Mouse (Mus musculus): ENCODE results near the gene Tmem79.
"Not testable (repeated sequence)": the region's sequence is repeated elsewhere in the genome, so short reads cannot be mapped to it uniquely, and the experiment has no call there.

The Tmem79 gene

DNA sequence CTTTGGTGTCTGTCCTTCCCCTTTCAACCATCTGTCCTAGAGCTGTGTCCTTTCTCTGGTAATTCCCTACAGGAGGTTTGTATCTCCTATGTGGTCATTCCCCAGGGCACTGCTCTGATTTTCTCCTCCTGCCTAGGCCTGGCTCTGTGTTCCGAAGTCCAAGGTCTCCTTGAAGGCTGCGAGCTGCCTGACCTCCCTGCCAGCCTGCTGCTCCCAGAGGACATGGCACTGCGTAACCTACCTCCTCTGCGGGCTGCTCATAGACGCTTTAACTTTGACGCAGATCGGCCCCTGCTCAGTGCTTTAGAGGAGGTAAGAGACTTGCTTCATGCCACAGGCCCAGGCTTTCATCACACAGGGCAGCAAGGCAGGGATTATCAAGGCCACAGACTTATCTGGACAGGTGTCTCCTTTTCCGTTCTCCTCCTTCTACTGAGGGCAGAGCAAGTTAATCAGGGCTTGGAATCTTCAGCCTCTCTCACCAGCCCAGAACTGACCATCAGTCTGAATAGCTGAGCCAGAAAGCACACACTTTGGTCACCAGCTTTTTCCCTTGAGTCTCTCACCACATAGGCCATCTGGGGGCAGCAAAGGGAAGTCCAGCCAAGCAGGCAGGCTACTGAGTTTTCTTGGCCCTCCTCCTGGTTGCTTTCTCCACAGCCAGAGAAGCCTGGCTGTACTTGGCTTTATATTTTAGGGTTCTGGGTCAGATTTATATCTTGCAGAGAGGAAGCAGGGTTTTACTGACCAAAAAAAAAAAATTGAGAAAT lies 18.6 kb upstream of the Tmem79 start:
- DNase-seq (ENCODE audit: low spot score): no peak

DNA sequence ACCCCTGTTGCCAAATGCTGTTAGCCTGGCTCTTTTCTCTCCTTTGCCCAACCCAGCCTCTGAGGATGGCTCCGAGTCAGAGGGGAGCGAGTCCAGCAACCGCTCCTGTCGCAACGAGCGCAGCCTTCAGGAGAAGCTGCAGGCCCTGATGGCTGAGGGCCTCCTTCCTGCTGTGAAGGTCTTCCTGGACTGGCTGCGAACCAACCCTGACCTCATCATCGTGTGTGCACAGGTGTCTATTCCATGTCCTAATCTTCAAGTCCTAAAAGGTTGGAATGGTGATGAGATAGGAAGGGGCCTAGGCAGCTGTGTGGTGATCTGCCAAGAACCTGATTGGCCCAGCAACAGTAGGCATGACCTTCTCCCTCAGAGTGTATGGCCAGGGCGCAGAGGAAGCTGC lies 17.0 kb upstream of the Tmem79 start:
- DNase-seq (ENCODE audit: low spot score): no peak

DNA sequence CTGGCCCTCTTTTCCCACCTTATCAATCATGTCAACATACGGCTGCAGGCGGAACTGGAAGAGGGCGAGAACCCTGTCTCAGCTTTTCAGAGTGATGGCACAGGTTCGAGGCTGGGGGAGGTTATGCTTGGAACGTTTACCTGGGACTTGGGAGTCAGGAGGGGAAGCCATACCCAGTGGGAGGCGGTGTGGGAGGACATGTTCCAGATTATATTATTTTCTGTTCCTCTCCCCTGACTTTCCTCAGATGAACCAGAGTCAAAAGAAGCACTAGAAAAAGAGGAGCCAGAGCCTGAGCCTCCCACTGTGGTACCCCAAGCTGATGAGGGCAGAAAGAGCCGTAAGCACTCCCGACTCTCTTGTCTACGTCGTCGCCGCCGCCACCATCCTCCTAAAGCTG lies 14.8 kb upstream of the Tmem79 start:
- no peak for DNase-seq (ENCODE audit: low spot score)

DNA sequence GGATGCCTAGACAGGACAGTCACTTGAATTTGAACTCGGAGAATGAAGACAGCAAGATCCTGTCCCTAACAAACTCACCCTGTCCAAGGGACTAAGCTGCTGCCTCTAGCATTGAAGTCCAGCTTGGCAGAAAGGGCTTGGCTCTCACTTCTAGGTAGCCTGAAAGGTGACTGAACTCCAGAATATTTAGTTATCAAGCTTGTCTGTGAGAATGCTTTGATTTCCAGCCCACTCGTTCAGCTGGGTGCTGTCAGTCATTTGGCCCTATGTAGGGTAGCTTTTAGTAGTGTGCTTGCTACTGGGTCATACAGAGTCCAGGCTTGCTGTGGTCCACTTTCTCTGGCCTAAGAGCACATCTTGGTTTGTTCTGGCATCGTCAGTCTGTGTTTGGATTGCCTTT lies 3.1 kb upstream of the Tmem79 start:
- no peak for DNase-seq (ENCODE audit: low spot score)

DNA sequence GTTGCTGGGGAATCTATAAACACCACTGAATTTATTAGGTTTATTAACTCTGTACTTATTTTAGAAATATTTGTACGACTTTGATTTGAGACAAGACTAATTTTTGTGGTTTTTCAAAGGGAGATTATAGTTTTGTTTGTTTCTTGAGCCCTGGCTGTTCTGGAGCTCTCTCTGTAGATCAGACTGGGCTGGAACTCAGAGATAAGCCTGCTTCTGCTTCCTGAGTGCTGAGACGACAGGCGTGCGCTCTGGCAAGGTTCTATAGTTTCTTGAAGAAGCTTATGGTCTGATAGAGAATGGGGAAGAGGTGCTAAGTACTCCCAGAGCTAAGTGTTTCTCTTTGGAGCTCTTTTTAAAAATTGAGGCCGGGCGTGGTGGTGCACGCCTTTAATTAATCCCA lies 2.4 kb upstream of the Tmem79 start:
- DNase-seq (ENCODE audit: low spot score): no peak

DNA sequence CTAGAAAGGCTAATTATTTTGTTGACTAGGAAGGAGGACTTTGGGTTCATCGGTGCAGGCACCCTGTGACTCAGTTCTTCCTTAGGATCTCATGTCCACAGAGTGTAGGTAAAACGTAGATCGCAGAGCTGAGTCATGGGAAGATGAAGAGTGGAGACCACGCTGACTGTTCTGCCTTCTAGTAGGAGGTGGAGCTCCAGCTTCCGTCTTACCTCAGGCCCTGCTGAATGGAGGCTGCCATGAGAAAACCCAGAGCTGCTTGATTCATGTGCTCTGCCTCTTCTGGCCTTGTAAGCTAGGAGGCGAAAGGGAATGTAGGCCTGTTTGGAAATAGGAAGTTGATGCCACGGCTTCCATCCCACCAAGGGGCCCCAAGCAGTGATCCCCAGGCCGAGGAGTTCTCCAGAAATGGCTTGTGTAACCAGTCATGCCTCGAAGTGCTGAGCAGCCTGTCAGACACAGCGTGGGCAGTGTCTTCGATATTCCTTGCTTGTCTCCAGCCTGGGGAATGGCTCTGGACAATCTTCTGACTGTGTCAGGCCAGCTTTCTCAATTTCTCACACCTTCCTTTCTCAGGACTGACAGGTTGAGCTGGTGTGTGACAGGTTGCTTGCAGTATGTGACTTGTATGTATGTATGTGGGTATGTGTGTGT lies 1.5 kb upstream of the Tmem79 start:
- no peak for DNase-seq (ENCODE audit: low spot score)

DNA sequence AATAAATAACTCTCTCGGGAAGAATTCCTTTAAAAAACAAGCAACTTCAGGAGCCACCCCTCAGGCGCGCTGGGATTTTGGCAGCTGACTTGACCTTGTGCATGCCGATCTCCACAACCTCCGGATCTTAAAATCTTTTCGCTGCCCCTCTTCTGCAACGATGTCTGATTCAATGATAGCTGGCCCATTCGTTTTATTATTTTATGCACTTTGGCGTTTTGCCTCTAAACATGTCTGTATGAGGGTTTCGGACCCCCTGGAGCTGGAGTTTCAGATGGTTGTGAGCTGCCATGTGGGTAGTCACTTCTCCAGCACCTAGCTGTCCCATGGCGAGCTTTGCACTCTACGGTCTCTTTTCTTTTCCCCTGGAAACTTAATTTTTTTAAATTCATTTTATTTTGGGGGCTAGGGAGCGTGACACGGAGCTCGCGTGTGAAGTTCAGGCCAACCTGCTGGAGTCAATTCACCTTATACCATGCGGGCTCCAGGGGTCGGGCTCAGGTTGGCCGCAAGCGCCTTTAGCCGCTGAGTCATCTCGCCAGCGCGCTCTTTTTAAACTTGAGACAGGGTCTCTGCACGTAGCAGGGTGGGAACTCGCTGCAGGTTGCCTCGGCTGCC lies 403 bp downstream of the Tmem79 start:
- DNase-seq (ENCODE audit: low spot score): no peak

DNA sequence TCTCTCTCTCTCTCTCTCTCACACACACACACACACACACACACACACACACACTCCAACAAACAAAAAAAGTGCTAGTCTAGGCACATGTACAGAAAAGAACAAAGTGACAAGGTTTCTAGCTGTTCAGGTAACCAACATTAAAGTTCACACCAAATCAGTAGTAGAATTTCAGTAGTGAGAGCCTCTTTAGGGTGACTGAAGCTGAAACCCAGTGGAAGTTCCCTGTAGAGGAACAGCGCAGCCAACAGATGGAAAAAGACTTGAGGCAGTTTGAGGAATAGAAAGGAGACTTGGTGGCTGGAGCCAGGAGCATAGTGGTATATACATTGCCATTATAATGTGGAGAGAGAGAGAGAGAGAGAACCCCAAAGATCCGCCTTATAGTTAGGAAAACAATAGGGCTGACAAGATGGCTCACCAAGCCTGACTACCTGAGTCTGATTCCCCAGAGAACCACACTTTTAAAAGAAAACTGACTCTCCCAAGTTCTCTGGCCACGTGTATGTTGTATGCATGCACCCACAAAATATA lies 979 bp downstream of the Tmem79 start:
- DNase-seq (ENCODE audit: low spot score): no peak

DNA sequence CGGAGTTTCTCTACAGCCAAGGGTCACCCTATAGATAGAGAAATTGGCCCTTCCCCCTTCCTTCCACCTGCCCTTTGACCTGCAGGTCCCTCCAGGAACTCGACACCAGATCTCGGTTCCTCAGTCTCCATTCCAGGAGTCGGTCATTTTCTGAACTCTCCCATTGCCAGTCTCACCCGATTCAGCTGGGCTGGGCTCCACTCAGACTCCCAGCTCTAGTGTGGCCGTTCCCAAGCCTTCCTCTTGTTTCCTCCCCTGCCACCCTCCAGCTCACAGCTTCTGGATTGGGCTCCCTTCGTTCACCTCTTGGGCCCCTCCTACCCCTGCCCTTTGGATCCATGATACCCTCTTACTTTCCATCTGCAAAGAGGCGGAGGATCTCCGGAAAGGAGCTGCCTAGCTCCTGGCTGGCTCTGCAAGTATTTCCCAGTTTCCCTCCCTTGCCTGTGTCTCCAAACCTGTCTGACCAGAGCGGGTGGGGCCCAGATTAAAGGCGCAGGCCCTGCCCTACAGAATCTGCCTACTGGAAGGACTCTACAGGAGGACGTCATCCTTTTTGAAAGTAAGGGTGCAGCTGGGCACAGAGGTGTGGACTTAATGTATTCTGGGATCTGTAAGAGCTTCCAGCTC lies 1.8 kb downstream of the Tmem79 start:
- no peak for DNase-seq (ENCODE audit: low spot score)

DNA sequence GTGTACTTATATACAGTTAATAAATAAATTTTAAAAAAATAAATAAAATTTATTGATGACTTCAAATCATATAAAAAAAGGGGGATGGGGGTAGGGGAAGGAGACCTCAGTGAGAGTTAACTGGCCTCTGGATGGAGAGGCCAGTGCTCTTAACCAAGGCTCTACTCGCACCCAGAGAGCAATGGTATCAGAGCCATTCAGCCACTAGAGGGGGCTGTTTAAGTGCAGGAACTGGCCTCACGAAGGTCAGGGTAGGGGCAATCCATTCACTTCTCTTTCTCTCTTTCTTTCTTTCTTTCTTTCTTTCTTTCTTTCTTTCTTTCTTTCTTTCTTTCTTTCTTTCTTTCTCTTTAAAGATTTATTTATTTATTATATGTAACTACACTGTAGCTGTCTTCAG lies 4.7 kb downstream of the Tmem79 start:
- no peak for DNase-seq (ENCODE audit: low spot score)

DNA sequence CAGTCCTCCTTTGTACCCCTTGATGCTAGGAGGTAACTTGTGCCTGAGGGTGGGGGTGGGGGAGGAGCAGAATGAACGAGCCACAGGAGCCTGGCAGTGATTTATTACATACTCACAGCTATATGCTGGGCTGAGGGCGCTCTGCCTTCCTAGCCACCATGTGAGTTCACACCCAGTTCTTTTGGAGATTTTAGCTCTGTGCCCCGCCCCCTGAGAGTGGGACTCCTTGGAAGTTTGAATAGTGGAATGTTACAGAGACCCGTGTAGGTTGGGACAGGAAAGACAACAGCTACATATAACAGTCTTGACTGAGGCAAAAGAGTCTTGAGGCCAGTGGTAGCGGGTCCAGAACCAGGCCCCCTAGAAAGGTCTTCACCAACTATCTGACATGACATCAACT lies 7.0 kb downstream of the Tmem79 start:
- DNase-seq (ENCODE audit: low spot score): no peak

DNA sequence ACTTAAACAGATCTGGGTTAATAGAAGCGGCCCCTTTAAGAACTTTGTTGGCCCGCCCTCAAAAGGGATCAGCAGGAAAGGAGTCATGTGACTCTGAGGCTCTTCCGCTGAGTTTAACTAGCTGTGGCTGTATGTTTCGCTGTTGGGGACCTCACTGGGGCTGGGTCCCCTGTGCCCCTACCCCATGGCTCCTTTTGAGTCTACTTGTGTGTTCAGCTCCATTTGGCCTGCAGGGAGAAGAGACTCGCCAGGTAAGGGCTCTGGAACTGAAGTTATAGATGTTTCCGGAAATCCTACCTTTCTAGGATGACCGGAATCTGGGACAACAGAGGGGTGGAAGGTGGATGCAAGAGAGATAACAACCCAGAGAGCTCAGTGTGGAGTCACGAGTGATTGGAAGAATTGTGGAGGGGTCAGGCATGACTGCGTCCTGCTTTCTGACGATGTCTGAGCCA lies 11.0 kb downstream of the Tmem79 start, which contains the start of gene Glmp:
TSS of gene Glmp (plus strand) at position 73 of the 455 bp plus-strand sequence.
- peak; percentile 17 for DNase-seq (ENCODE audit: low spot score)

DNA sequence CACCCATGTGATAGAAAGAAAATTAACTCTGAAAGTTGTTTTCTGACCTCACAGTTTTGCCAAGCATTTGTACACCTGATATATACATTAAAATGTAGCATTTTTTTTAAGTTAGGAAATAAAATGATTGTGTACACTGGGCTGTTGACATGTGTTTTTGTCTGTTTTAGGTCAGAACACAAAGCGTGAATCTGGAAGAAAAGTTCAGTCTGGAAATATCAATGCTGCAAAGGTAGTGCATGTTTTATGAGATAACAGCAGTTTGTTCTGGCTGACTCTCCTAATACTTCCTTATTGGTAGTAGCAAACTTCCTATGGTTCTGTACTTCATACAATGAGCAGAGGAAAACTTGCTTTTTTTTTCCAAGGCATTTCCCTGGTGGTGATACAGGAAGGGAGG lies 36.8 kb downstream of the Tmem79 start:
- DNase-seq (ENCODE audit: low spot score): no peak

DNA sequence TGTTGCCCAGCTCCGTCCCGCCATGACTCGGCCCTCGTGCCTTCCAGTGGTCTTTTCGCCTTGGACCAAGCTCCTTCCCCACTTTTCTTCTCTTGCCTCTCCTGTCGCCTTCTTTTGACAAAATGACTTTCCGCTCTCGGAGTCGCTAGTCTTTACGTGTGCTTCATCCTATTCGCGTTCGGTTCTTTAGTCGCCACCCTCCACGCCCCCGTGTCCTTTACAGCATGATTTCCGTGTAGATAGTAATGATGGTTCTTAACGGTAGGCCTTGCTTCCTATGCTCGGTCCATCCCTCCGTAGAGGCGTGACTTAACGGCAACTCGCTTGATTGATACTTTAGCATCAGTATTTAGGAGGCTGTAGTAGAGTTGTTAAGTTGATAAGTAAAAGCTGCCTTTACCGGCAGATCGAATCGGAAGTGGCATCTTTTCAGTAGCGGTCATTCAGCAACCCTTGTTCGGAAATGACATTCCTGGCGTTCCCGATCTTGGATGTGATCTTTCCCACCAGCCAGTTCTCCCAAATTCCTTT lies 38.6 kb downstream of the Tmem79 start:
- DNase-seq (ENCODE audit: low spot score): no peak

DNA sequence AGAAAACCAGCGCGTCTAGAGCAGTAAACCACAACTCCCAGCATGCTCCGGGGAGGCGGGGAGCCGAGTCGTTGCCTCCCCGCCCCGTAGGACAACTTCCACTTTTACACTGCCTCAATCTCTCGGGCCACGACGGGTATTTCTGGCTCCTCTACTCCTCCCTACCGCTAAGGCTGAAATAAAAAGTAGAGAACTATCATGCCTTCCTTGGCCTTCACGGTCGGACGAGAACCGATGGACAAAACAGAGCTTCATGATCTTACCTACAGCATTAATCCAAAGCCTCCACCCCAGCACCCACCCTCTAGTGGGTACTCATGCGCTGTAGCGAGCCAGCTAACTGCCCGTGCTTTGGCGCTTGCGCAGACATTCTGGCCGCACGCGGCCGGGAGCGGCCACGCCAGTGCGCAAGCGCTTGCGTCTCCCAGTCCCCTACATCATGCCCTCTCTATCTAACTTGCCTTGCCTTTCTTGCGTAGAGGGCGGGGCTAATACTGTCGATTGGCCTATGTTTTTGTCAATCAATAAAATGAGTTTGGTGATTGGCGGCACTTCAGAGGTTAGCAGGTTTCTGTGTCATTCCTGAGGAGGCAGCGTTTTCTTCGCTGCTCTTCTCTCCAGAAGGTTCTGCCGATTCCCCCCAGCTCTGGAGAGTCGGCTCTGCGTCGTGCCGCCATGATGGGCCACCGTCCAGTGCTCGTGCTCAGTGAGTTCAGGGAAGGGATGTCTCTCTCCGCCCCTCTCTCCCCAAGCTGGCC lies 39.2 kb downstream of the Tmem79 start, which contains the start of the genes Tsacc and Cct3:
TSS of gene Tsacc (minus strand) at position 439 of the 758 bp plus-strand sequence.
TSS of gene Cct3 (plus strand) at position 556 of the 758 bp plus-strand sequence.
- peak; percentile 98 for DNase-seq (ENCODE audit: low spot score)

DNA sequence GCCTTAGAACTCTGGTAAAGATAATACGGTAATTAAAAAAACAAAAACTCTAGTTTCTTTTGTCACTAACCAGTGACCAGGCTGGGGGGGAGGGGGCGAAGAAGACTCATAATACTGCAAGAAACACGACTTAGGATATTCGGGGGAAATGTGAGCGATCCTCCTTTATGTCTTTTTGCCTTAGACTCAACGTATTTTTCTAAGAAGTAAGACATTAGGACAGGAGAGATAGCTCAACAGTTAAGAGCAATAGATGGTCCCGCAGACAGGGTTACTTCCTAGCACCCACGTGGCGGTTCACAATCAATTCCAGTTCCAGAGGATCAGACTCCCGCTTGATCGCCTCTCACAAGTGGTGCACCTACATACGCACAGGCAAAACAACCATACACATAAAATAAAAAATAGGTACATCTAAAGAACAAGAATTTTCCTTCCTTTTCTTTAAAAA lies 39.8 kb downstream of the Tmem79 start:
- no peak for DNase-seq (ENCODE audit: low spot score)

DNA sequence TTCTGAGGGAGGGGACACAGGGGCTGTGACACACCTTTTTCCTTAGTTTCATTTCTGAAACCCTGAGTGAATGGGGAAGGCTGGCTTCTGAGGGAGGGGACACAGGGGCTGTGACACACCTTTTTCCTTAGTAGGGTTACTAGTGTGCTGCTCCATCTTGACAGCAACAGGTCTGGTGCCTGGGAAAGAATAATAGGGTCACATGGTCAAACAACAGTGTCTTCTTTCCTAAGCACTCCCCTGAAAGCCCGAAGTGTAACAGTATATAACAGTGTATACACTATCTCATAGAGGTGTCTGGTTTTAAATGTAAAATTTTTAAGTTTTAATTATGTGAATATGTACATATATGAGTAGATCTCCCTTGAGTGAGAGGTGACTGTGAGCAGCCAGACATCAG lies 40.7 kb downstream of the Tmem79 start:
- DNase-seq (ENCODE audit: low spot score): not testable (repeated sequence)

DNA sequence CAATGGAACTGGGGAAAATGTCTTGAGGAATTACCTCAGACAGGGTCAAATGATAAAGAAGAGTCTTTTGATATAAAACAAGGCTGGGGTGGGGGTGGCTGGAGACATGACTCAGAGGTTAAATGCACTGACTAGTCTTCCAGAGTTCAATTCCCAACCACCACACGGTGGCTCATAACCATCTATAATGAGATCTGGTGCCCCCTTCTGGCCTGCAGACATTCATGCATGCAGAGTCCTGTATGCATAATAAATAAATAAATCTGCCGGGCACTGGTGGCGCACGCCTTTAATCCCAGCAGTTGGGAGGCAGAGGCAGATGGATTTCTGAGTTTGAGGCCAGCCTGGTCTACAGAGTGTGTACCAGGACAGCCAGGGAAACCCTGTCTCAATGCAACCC lies 44.0 kb downstream of the Tmem79 start:
- no peak for DNase-seq (ENCODE audit: low spot score)

DNA sequence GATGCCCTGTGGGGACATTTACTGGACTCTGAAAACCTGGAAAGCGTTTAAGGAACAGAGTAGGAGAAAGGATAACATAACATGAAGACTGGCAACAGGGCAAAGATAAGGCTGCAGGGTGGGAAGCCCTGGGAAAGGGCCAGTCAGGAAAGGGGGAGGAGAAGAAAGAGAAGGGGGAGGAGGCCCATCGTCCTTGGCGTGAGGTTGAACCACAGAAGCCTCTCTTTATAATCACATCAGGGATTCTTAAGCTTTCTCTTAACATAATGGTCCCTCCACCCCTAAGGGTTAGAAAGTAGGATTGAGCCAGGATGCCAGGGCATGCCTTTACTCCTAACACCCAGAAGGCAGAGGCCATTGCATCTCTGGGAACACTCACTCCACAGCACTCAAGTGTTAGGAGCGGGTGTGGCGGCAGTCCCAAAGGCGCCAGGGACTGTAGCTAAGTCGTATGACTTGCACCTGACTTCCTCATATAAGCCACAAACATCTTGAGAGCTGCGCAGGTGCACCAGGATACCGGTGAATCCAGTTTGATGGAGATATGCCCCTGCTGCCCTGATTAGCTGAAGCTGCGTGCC lies 47.7 kb downstream of the Tmem79 start:
- not testable (repeated sequence) for DNase-seq (ENCODE audit: low spot score)

DNA sequence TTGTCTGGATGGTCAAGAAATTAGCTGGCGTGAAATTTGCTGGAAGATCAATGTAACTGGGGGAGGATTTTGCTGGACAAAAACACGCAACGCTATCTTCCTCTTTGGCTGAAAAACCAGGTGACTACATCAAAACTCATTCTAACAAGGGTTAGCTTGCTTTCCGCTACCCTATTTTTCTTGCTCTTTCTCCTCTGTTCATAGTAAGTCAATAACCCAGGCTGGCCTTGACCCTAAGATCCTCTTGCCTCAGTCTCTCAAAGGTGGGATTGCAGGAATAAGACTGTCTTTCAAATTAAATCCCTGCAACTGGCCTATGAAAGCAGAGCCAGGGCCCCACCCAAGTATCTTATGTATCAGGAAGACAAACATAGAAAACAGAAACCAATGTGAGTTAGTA lies 48.8 kb downstream of the Tmem79 start, which contains the start of gene Gm38392:
TSS of gene Gm38392 (minus strand) at position 101 of the 400 bp plus-strand sequence.
- DNase-seq (ENCODE audit: low spot score): no peak

DNA sequence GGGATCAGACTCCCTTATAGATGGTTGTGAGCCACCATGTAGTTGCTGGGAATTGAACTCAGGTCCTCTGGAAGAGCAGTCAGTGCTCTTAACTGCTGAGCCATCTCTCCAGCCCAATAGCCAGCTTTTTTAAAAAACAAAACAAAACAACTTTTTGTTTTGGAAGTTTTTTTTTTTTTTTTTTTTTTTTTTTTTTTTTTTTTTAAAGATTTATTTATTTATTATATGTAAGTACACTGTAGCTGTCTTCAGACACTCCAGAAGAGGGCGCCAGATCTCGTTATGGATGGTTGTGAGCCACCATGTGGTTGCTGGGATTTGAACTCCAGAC lies 50.4 kb downstream of the Tmem79 start:
- DNase-seq (ENCODE audit: low spot score): not testable (repeated sequence)
